Mouse (Mus musculus): ENCODE results near the gene Prkch. TPM values are rescaled to one million over a fixed set of nuclear protein-coding genes. Genes with fewer than 3 reads are reported as not detected.

Gene Prkch
- total and polyA plus RNA-seq, 2 experiments from 2014 or later, result 9.9 to 16.2 TPM

DNA sequence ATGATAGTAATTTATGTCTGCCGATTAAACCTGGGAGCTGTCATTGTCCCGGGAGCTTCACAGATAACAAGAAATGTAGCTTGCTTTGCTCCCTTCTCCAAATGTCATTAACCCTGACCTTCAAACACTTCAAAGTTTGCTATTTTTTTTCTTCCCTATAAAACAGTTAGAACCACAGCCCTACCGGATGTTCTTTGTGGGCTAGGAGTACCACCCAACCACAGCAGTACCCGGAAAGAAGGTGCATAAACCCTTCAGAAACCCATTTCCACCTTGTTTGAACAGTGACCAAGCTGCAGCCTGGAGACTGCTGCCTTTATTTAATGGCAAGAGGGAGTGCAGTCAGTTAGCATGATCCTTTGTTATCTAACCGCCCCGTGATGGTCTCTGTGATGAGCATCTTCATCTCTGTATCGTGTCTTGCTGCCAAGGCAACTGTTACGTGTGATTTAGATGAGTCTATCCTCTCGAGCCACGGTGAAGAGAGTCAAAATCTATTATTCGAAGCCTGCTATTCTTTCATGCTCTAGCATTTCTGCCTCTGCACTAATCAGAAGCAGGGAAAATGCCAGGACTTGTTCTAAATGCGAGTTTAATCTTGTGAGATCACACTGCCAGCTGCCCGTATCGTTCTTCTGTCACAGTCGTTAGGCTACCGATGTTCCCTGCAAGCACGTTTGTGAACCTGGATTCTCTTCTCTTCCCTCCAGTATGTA, 115.0 kb downstream of the Prkch start:
- no peak overlapping the region for H3K4me2 ChIP-seq (ENCODE audit: low read depth, low read length, poor library complexity, severe bottlenecking)

DNA sequence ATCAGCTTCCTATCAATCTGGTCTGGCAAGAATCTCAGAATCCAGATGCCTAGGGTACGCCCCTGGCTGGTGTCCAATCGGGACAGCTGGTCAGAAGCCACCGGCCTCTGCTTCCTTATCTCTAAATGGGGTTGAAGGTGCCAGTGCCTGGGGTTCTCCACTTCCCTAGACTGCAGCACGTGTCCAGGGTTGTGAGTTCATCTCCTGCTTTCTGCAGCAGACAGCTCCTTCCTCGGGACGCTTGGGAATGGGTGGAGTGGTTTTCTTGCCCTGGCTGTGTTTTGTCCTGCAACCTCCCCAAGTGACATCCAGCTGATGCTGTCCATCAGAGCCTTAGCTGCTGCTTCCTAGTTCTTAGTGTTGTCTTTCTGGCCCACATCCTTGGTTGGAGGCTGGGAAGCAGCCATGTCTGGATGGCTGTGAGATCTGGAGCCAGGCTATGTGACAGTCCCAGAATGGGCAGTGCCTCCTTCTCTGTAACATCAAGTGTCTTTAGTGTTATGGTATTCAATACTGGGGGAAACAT, 116.0 kb downstream of the Prkch start:
- Histone ChIP-seq H3K9ac (replicated peaks; ENCODE audit: low read length, poor library complexity, severe bottlenecking) (no peak overlapping the region), H3K4me1 (ENCODE audit: insufficient read depth, low read length) (peaks cover 4% of the 10 kb centered on the region; the same call in 1 of the 2 replicates), H3K36me3 (ENCODE audit: insufficient read depth, low read length) (no peaks in the 10 kb centered on the region), H3K9me3 (ENCODE audit: low read length) (no peaks in the 10 kb centered on the region), H3K27me3 (ENCODE audit: insufficient read depth, low read length) (no peaks in the 10 kb centered on the region), H3K4me3 (ENCODE audit: low read depth, low read length) (no peak overlapping the region), H3K4me2 (ENCODE audit: low read depth, low read length, poor library complexity, severe bottlenecking) (no peak overlapping the region), H3K27ac (ENCODE audit: low read depth, low read length) (no peak overlapping the region)
- DNase-seq (ENCODE audit: low spot score) (no peak), ATAC-seq (ENCODE audit: low FRiP score) (no peak)
- WGBS, result 76% methylated on average over 6 of the region's 6 CpGs
- TF ChIP-seq CTCF (IDR thresholded peaks at IDR 0.05), result no peak

More for the DNA sequence above, 115.0 kb downstream of the Prkch start:
- H3K4me1 ChIP-seq (ENCODE audit: insufficient read depth, low read length), result peaks cover 4% of the 10 kb centered on the region; the same call in 1 of the 2 replicates
- peak; percentile 60; the same call in 1 of the 2 replicates for ATAC-seq (ENCODE audit: low FRiP score)
- no peaks in the 10 kb centered on the region for H3K9me3 ChIP-seq (ENCODE audit: low read length)
- H3K36me3 ChIP-seq (ENCODE audit: insufficient read depth, low read length), result no peaks in the 10 kb centered on the region
- WGBS, result 43% methylated on average over 17 of the region's 17 CpGs
- H3K27me3 ChIP-seq (ENCODE audit: insufficient read depth, low read length), result no peaks in the 10 kb centered on the region
- no peak overlapping the region for H3K4me3 ChIP-seq (ENCODE audit: low read depth, low read length)
- no peak overlapping the region for H3K27ac ChIP-seq (ENCODE audit: low read depth, low read length)
- DNase-seq (ENCODE audit: low spot score), result peak; percentile 38
- TF ChIP-seq CTCF (IDR thresholded peaks at IDR 0.05), result no peak
- 0 out of 2 replicates have a peak overlapping the region, but pooled peaks have one; percentile 1 for H3K9ac ChIP-seq (replicated peaks; ENCODE audit: low read length, poor library complexity, severe bottlenecking)

DNA sequence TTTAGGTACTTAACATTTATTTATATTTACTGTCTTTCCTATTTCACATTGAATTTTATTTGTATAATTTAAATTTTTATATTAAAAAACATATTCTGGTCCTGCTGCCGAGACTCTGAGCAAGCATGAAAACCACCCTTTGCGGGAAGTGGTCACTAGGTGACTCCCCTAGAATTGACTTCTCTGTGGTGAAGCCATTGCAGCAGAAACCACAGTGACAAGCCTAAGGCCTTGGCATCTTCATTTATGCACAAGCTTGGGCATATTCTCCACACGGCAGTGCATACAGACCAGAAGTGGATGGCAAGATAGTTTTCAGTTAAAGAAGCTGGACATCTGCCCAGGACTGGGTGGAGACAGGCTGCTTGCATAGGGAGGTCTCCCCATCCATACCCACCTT, 117.4 kb downstream of the Prkch start:
- Histone ChIP-seq H3K9ac (replicated peaks; ENCODE audit: low read length, poor library complexity, severe bottlenecking) (no peak overlapping the region), H3K4me2 (ENCODE audit: low read depth, low read length, poor library complexity, severe bottlenecking) (no peak overlapping the region), H3K27ac (ENCODE audit: low read depth, low read length) (no peak overlapping the region), H3K27me3 (ENCODE audit: insufficient read depth, low read length) (no peaks in the 10 kb centered on the region), H3K9me3 (ENCODE audit: low read length) (no peaks in the 10 kb centered on the region), H3K36me3 (ENCODE audit: insufficient read depth, low read length) (no peaks in the 10 kb centered on the region), H3K4me1 (ENCODE audit: insufficient read depth, low read length) (peaks cover 4% of the 10 kb centered on the region; the same call in 1 of the 2 replicates), H3K4me3 (ENCODE audit: low read depth, low read length) (no peak overlapping the region)
- ATAC-seq (ENCODE audit: low FRiP score) (no peak), DNase-seq (ENCODE audit: low spot score) (no peak)
- no peak for TF ChIP-seq CTCF (IDR thresholded peaks at IDR 0.05)
- 88% methylated on average over 3 of the region's 3 CpGs for WGBS

DNA sequence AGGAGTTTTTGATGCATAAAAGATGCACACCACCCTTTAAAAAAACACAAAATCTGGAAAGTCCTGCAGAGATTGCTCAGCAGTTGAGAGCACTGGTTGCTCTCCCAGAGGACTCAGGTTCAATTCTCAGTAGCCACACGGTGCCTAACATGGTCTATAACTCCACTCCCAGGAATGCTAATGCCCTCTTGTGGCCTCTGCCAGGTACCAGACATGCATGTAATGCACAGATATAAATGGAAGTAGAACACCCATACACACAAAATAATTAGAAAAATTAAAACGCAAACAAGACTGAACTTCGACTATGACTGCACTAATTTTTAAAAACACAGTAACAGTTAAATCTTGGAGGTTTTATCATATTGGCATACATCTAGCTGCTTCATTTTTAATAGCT, 119.8 kb downstream of the Prkch start:
- no peak for ATAC-seq (ENCODE audit: low FRiP score)
- Histone ChIP-seq H3K36me3 (ENCODE audit: insufficient read depth, low read length) (no peaks in the 10 kb centered on the region), H3K9ac (replicated peaks; ENCODE audit: low read length, poor library complexity, severe bottlenecking) (no peak overlapping the region), H3K4me2 (ENCODE audit: low read depth, low read length, poor library complexity, severe bottlenecking) (no peak overlapping the region), H3K9me3 (ENCODE audit: low read length) (no peaks in the 10 kb centered on the region), H3K27ac (ENCODE audit: low read depth, low read length) (no peak overlapping the region), H3K27me3 (ENCODE audit: insufficient read depth, low read length) (no peaks in the 10 kb centered on the region), H3K4me3 (ENCODE audit: low read depth, low read length) (no peak overlapping the region), H3K4me1 (ENCODE audit: insufficient read depth, low read length) (peaks cover 4% of the 10 kb centered on the region; the same call in 1 of the 2 replicates)
- WGBS, result 79% methylated on average over 3 of the region's 3 CpGs
- peak; percentile 61 for TF ChIP-seq CTCF (IDR thresholded peaks at IDR 0.05)
- DNase-seq (ENCODE audit: low spot score), result no peak

DNA sequence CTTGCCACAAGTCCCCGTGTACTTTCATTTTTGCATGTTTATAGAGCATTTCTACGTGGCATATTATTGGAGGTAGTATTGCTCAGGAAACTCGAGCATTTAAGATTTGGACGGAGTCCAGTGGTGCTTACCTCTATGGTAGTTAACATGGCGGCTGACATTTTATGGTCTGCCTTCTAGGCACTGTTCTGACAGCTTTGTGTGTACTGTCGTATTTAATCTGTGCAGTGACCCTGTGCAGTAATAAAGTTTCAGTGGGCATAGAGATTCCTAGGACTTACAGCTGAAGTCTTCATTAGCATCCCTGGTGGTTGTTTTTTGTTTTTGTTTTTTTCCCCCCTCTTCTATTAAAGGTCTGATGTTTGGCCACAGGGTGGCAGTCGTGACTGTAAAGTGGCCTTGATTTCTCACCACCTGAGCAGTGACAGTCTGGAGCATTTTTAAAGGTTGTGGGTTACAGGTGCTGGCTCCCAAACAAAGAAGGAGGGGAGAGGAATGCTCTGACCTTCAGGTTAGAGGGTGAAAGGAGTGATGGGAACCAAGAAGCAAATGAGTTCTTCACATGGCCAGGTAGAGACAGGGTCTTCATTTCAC, 120.6 kb downstream of the Prkch start:
- 45% methylated on average over 7 of the region's 7 CpGs for WGBS
- ATAC-seq (ENCODE audit: low FRiP score), result peak; percentile 51; the same call in 1 of the 2 replicates
- Histone ChIP-seq H3K9ac (replicated peaks; ENCODE audit: low read length, poor library complexity, severe bottlenecking) (no peak overlapping the region), H3K9me3 (ENCODE audit: low read length) (no peaks in the 10 kb centered on the region), H3K4me1 (ENCODE audit: insufficient read depth, low read length) (peaks cover 1% of the 10 kb centered on the region; the same call in 1 of the 2 replicates), H3K4me3 (ENCODE audit: low read depth, low read length) (no peak overlapping the region), H3K4me2 (ENCODE audit: low read depth, low read length, poor library complexity, severe bottlenecking) (no peak overlapping the region), H3K27me3 (ENCODE audit: insufficient read depth, low read length) (0 out of 2 replicates have a peak, but pooled peaks cover 6% of the 10 kb centered on the region), H3K36me3 (ENCODE audit: insufficient read depth, low read length) (no peaks in the 10 kb centered on the region), H3K27ac (ENCODE audit: low read depth, low read length) (no peak overlapping the region)
- TF ChIP-seq CTCF (IDR thresholded peaks at IDR 0.05), result peak; percentile 95
- peak; percentile 89 for DNase-seq (ENCODE audit: low spot score)

DNA sequence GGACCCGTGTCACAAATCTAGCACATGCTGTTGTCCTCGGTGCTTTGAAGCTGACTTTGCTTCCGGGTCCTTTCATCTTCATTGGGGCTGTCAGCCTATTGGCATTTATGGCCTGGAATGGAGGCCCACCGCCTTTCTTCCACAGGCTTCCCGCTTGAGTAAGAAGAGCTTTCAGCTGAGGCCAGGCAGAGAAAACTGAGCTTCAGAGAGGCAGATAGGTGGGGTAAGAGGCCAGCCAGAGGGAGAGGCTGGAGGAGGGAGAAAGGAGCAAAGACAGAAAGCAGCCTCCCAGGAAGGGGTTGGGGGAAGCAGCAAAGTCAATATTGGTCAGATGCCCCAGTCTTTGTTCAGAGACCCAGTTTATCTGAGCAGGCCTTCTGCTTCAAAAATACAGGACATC, 123.9 kb downstream of the Prkch start:
- H3K27ac ChIP-seq (ENCODE audit: low read depth, low read length), result no peak overlapping the region
- no peak overlapping the region for H3K9ac ChIP-seq (replicated peaks; ENCODE audit: low read length, poor library complexity, severe bottlenecking)
- H3K4me2 ChIP-seq (ENCODE audit: low read depth, low read length, poor library complexity, severe bottlenecking), result no peak overlapping the region
- 41% methylated on average over 5 of the region's 5 CpGs for WGBS
- no peak for ATAC-seq (ENCODE audit: low FRiP score)
- no peaks in the 10 kb centered on the region for H3K36me3 ChIP-seq (ENCODE audit: insufficient read depth, low read length)
- no peak for DNase-seq (ENCODE audit: low spot score)
- no peak overlapping the region for H3K4me3 ChIP-seq (ENCODE audit: low read depth, low read length)
- no peaks in the 10 kb centered on the region for H3K9me3 ChIP-seq (ENCODE audit: low read length)
- TF ChIP-seq CTCF (IDR thresholded peaks at IDR 0.05), result no peak
- 0 out of 2 replicates have a peak, but pooled peaks cover 6% of the 10 kb centered on the region for H3K27me3 ChIP-seq (ENCODE audit: insufficient read depth, low read length)
- H3K4me1 ChIP-seq (ENCODE audit: insufficient read depth, low read length), result no peaks in the 10 kb centered on the region

All from midbrain, postnatal 0 days (tissue).